Mouse (Mus musculus): ENCODE measurements around the gene Kdr.

The Kdr gene

DNA sequence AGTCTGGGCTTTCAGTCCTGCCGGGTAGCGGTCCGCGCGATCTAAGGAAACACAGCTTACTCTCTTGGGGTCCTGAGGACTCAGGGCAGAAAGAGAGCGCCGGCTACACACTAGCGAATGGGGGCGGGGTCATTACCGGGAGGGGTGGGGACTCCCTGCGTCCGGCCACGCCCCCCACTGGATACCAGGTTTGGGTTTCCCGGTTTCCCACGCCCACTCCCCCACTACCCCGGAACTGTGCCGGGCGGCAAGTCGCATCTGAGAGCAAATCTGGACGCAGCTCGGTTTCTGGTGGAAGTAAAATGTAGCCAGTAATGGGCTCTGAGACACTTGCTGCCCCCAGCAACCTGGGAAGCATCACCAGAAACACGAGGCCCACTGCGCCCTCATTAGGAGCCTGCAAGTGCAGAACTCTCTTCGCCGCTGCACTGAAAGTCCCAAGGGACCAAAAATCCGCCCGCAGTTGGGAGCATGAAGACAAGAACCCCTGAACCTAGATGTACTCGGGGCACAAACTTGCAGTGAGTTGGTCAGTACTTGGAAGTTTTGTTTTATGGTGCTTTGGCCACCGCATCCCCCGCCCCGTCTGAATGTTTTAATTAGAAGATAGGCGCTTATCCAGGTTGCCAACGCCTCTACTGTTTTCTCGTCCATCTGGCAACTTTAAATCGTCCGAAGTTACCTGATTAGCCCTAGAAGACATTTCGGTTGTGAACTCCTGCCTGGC lies at the start of gene Kdr:
TSS of gene Kdr (minus strand) at position 85 of the 727 bp plus-strand sequence.
- DNase-seq (ENCODE audit: low spot score): peak; percentile 57

DNA sequence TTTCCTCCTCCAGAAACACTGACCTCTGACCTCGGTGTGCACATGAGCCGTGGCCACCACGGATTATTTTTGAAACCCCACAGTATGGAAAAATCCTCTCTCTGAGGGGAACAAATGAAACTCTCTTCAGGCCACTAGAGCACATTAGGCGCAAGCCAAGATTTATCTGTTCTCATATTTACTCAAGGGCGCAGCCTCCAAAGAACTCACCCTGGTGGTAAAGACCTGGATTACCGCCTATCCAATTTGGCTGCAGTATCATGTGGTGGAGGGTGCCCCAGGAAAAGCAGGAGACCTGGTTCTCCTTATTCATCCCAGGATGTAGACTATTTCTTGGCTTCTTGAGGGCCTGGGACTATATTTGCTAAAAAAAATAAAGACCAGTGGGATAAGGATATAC lies 48.5 kb upstream of the Kdr start:
- DNase-seq (ENCODE audit: low spot score): no peak

DNA sequence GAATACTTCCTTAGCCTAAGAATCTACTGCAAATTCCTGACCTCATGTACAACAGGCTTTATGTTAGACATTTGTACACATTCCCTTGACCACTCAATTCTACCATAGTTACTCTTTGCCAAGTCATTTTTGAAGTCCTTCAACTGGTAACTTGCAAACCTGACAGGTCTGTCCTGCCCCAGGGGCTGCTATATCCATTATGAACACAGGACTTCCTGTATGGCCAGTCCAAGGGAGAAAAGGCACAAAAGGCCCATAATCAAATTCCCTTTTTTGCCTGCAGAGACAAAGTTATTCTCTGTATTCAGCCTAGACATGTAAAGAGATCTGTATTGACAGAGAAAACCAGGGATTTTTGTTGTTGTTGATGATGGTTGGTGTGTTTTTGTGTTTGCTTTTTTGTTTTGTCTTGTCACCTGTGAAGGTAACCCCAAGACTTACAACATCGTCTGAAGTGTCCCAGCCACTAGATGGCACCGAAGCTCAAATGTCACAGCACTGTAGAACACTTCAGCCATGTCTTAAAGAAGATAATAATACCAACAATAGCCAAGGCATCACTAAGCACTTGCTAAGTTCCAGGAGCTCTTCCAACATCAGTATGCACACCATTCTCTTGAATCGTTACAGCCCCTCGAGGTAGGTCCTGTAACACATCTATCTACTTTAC lies 47.9 kb upstream of the Kdr start:
- DNase-seq (ENCODE audit: low spot score): no peak

DNA sequence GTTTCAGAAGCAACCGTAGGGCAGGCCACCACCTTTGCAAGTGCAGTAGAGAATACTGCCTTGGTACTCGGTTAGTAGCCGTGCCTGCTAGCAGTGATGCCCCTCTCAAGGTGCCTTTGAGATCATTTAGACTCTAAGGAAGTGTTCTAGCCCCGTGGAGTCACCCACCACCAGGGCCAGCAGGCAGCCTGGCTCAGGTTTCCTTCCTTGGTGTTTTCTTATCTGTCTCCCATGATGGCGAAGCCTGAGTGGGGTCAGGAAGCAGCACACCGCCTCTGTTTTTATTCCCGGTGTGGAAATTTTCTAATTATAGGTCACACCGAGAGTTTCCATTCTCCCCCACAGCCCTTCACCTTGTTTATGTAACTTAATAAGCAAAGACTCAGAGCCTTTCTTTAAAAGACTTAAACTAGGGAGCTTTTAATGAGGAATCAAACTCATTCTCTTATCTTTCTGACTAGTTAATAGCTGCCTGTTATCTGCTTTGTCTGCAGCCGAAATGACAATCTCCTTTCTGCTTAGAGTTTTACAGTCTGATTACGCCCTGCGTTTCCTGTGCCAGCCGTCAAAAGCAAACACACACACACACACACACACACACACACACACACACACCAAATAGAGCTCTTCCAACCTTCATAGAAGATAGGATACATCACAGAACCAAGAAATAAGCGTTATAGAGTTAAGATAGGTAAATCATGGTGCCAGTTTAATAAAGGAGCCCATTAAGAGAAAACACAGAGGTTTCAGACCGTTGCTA lies 44.9 kb upstream of the Kdr start:
- DNase-seq (ENCODE audit: low spot score): no peak

- no peak for DNase-seq (ENCODE audit: low spot score)
These were observed 44.2 kb upstream of the Kdr start for GRCm38 (mm10) chr5:76022436-76022835.

- no peak for DNase-seq (ENCODE audit: low spot score)
These were observed 40.1 kb upstream of the Kdr start for GRCm38 (mm10) chr5:76018321-76018720.

DNA sequence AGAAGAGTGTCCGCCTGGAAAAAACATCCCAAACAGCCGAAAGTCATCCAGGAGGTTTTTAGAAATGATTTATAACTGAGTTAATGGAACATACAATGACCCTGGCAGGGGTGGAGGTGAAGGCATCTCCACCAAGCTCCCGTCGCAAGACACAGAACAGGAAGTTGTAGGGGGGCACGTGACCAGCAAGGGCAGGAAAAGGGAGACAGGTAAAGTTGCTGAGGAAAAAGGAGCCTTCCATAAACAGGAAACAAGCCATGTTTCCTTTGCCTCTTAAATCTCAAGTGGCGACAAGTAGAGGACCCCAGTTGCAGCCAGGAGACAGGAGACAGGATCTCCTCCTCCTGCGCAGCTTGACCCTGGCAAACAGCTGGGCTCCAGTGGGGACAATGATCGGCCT lies 37.8 kb upstream of the Kdr start:
- DNase-seq (ENCODE audit: low spot score): no peak

DNA sequence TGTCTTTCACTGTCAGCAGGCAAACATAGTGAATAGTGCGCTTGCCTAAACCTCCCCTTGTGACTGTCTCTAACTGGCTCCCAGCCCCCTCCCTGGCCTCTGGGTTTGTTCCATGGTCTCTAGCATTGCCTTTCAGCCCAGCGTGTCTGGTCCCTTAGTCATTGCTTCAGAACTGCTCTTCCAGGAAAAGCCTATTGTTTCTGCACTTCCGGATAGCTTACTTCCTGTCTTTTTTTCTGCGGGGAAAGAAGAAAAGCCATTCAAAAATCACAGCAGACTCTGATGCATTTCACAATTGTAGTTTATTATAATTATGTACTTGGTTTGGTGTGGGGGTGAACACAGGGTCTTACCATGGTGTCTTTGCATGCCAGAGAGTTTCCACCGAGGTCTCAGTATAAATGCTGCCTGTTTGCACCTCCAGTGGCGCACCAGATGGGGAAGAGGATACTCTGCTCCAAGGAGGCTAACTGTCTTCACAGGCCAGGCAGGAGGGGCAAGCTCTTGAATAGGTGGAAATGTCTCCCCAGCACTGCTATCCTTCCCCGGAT lies 35.7 kb upstream of the Kdr start:
- no peak for DNase-seq (ENCODE audit: low spot score)

- DNase-seq (ENCODE audit: low spot score): no peak
These were observed 28.1 kb upstream of the Kdr start for GRCm38 (mm10) chr5:76006403-76006802.

DNA sequence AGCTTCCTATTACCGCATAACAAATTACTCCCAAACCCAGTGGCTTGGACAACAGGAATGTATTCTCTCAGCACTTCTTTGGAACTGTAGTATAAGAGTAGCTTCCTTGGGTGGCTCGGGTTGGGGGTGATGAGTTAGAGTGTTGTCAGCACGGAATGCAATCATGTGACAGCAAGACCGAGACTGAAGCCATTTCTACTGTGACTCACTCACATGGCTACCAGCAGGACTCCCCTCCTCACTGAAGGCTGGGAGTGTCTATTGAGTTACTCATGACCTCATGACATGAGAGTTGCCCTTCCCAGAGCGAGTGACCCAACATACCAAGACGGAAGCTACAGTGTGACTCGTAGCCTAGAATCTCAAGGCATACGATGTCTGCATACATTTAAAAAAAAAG lies 12.0 kb upstream of the Kdr start:
- no peak for DNase-seq (ENCODE audit: low spot score)

- no peak for DNase-seq (ENCODE audit: low spot score)
These were observed 9.3 kb upstream of the Kdr start for GRCm38 (mm10) chr5:75987530-75987929.

GRCm38 (mm10) chr5:75980521-75981311 lies 2.5 kb upstream of the Kdr start:
- DNase-seq (ENCODE audit: low spot score): no peak

GRCm38 (mm10) chr5:75979108-75979507 lies 850 bp upstream of the Kdr start:
- no peak for DNase-seq (ENCODE audit: low spot score)

- DNase-seq (ENCODE audit: low spot score): no peak
These were observed 551 bp downstream of the Kdr start for GRCm38 (mm10) chr5:75977441-75978373.

- no peak for DNase-seq (ENCODE audit: low spot score)
These were observed 1.6 kb downstream of the Kdr start for GRCm38 (mm10) chr5:75976696-75977095.

DNA sequence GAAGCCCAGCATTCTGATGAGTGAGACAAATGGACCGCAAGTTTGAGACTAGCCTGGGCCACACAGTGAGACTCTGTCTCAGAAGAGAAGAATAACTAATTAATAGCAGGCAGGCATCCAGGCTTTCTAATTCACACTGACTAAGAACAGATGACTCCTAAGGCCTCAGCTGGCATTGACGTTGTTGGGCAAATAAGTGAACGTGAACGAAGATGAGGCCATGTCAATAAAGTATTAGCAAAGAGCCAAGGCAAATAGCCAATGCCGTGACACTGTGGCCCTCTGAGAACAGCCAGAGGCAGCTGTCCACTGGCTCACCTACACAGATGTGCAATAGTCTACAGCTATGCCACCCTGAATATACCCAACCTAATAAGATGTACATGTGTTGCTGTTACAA lies 2.9 kb downstream of the Kdr start:
- DNase-seq (ENCODE audit: low spot score): no peak

- DNase-seq (ENCODE audit: low spot score): no peak
These were observed 3.6 kb downstream of the Kdr start for GRCm38 (mm10) chr5:75974543-75975130.

DNA sequence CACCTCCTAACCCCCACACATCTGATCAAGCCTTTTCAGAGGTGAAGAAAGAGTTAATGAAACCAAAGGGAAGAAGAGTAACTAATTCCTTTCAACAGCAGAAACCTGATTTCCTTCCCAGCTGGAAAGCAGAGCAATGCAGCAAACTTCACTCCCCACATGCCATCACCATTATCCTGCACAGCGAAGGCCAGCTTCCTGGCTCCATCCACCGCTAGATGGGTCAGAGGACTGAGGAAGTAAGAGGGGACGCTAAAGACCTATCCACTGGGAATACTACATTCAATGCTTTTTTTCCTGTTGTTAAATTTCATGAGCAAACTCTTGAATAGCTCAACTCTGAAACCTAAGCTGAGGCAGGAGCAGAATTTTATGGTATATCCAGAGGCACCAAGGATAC lies 8.4 kb downstream of the Kdr start:
- DNase-seq (ENCODE audit: low spot score): no peak

- no peak for DNase-seq (ENCODE audit: low spot score)
These were observed 15.7 kb downstream of the Kdr start for GRCm38 (mm10) chr5:75962558-75962957.

DNA sequence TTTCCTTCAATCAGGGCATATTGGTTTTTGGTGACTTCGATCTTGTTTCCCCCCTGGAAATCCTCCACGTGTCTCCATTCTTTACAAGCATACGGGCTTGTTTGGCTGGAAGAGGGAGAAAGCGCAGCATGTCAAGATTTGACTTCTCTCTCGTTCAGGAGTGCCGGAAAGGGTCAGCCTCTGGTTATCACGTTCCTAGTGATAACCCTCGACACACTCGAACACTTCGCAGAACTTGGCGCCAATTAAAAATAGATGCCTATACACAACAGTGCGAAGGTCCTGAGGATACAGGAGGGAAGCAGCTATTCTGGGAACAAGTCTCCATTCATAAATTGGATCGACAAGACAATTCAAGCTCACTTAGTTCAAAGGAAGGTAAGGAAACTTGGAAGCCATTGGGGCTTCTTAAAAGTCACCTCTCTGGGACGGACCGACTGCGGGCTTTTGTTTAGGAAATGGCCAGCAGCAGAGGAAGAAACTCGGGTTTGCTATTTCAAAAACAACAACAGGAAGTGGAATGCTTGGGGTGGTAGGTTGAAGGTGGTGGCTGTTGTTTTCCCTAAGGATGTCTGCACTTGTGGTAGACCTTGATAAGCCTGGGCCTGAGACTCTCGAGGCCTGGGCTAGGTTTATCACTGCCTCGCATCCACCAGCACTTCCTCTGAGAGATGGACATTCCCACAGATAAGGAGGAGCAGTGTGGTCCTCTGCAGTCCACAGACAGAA lies 16.4 kb downstream of the Kdr start:
- DNase-seq (ENCODE audit: low spot score): no peak
